Mouse (Mus musculus) cerebellum, adult 18-20 months (tissue): ENCODE results near the gene Ppp1r13l.
A peak's percentile ranks its signal among the peaks of the same experiment; 100 is the strongest.

ENCODE experiments used
- DNase-seq, 2 experiments: peaks; one replicate each; pipeline ENCODE4 v3.0.0; 2021

Ppp1r13l gene

DNA sequence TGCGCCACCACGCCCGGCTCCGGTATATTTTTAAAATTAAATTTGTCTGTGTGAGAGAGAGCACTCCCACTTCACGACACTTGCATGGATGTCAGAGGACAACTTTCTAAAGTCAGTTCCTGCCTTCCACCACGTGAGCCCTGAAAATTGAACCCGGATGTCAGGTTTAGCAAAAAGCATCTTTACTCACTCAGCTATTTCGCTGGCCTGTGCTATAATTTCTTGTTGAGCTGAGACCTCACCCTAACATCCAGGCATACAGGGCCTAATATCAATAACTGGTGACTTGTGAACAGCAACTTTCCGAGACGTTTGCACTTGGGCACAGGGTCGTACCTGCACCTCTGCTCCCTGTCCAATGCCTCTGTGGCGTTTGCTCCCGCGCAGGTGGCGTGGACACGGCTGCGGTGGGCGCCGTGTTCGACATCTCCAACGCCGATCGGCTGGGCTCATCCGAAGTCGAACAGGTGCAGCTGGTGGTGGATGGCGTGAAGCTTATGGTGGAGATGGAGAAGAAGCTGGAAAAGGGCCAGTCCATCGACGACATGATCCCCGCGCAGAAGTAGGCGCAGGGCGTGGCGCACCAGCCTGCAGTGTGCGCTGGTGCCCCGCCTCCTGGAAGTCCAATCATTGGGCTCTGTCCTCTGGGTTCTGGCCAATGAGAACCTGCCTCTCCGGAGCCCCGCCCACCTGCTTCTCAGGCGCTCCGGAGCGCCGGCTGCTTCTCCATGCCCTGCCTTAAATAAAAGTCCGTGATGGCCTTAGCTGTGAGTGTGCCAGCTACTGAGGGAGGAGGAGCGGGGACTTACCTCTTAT lies 61.5 kb downstream of the Ppp1r13l start:
- DNase-seq = peak; percentile 89 to 95

DNA sequence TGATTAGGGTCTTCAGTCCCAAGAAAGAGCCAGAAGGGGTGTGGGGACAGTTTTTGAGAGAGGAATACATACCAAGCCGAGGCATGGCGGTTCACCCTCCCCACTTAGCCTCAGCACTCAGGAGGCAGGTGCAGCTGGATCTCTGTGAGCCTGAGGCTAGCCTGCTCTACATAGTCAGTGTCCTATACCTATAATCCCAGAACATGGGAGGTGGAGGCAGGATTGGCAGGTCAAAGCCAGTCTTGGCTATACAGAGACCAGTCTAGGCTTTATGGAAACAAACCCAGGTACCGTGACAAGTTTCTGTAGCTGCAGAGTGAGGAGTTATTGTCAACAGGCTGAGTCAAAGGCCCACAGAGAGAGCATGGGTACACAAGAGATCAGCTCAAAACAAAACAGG lies 63.5 kb downstream of the Ppp1r13l start:
- DNase-seq = no peak

DNA sequence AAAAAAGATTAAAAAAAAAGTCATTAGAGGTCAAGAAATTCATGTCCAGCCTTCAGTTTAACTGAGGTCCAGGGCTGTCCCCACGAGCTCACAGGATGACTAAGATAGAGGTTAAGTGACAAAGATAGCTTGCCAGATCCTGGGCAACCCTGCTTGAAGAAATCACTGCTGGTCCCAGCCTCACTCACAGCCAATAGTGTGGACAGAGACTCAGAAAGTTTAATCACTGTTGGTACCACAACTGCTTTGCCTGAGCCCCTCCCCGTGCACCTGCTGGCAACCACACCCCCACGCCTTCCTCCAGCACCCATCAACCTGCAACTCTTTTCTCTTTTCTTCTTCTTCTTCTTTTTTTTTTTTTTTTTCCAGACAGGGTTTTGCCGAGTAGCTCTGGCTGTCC lies 64.5 kb downstream of the Ppp1r13l start:
- DNase-seq = no peak

DNA sequence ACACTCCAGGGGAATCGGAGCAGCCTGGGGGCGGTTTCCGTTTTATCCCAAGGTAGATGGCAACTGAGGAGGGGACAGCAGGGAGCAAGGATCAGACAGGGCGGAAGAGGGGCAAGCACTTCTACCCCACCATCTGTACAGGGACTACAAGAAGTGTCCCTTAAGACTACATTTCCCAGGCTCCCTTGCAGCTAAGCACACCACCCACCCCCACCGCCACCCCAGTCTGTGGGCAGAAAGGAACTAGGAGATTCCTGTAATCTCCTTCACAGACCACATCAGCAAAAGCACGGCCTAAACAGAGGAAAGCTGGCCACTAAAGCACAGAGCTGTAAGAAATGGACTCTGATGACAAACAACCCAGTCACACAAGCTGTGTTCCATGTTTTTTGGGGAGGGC lies 66.8 kb downstream of the Ppp1r13l start:
- no peak for DNase-seq

DNA sequence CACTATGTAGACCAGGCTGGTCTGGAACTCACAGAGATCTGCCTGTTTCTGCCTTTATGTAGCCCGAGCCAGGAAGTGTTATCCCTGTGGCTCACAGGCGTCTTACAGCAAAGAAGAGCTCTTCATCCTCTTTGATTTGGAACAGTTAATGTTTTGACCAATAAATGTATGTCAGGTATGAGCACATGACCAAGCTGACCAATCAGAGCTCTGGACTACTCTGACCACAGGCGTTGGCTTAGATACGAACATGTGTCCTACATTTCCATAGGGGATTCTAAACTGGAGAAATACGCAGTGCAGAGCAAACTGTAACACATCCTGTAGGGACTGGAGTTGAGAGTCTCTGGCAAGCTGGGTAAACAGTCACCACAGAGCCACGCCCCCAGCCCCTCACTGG lies 67.3 kb downstream of the Ppp1r13l start:
- no peak for DNase-seq
